Mouse (Mus musculus): ENCODE measurements around the gene Nifk. TPM values are rescaled to one million over a fixed set of nuclear protein-coding genes. Genes with fewer than 3 reads are reported as not detected.

The Nifk gene
- 10 to 100 TPM; 23.8 to 27.0 TPM for total RNA-seq (2021)
- long read RNA-seq, transcript Nifk-201 (7 exons, 1,889 nt), result major isoform, 24 of 28 reads
- long read RNA-seq, partial matches to known transcripts, result 3 of 28 reads
- long read RNA-seq, other reads (novel, unspliced or antisense), result 1 of 28 reads

DNA sequence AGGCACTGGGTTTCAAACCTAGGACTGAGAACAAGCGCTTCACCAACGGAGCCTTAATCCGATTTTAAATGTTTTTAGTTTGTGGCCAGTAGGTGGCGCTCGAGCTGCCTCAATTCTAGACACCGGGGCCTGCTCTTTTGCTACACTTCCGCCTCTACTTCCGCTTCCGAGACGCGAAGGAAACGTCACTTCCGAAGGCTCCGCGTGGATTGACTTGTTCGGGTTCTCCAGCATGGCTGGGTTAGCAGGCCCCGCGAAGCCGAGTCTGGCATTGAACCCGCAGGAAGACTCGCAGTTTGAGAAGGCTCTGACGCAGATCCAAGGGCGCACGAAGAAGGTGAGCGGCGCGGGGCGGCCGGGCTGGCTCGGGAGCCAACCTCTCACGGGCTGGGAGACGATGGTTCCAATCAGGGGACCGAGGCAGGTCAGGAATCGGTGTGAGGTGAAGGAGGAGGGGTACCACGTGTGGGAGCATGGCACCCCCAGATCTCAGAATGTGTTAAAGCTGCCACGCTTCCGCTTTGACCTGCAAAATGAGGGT is at the start of gene Nifk:
Gene Nifk, plus strand, starts transcription at position 179 of the 541 bp plus-strand sequence.
- peak; percentile 91 to 97 for DNase-seq (ENCODE audit: low spot score in 2 of 2)

DNA sequence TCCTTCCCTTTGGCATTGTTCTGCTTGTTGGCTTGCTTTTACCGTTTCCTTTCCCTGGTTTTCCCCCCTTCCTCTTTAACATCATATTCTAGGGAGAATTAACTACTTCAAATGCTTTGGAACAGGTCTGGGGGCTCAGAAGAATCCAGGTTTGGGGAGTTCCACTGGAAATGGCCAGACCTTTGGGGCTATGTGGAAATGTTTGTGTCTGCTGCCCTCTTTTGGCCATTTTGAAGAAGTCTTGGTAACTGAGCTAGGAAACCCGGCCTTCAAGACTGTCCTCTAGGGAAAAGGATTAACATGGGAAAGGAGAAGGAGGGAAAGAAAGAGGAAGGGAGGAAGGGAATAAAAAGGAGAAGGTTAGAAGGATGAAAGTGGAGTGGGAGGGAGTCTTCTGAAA is 46.5 kb upstream of the Nifk start:
- DNase-seq (ENCODE audit: low spot score in 2 of 2), result no peak

DNA sequence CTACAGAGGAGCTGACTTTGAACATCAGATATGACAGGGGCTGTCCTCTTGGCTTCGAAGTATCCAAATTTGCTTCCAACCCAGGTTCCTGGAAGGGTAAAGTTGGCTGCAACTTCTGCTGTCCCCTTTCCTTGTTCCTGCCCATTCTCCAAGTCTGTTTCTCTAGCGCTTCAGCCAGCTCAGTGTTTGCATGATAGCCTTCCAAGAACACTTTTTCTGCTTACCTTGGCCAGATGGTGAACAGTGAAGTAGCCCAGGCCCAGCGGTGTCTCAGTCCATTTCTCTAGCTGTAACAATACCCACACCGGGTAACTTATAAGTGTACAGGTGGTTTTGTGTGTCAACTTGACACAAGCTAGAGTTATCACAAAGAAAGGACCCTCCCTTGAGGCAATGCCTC is 29.3 kb upstream of the Nifk start:
- no peak for DNase-seq (ENCODE audit: low spot score in 2 of 2)

DNA sequence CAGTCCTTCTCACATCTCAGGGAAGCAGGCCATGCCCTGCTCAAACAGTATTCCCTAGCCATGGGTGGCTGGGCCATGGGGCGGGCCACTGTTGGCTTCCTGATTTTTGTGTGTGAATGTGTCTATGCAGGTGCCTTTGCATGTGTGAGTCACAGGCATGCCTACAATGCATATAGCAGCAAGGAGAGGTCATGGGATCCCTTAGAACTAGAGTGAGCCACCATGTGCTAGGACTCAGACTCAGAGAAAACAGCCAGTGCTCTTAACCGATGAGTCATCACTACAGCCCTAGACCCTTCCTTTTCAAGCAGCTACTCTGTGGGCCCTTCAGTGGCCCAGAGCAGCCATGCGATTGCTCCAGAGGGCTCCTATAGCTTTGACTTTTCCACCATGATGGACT is 27.4 kb upstream of the Nifk start:
- DNase-seq (ENCODE audit: low spot score in 2 of 2), result no peak

DNA sequence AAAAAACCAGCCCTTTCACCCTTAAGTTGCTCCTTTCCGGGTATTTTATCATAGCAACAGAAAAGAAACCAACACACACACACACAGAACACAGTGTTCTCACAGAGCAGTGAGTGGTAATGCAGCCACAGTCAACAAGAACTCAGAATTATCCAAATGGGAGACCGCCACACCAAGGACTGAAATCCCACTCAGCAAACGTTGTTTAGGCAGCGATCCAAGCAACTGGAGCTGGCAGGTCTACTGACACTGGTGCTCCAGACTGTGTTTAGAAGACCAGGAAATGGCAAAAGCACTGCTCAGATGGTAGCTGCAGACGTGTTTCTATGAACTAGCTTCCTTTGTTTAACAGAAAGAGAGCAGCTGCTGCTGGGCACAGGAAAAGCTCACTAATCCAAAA is 26.8 kb upstream of the Nifk start:
- DNase-seq (ENCODE audit: low spot score in 2 of 2), result peak; percentile 7 to 49

DNA sequence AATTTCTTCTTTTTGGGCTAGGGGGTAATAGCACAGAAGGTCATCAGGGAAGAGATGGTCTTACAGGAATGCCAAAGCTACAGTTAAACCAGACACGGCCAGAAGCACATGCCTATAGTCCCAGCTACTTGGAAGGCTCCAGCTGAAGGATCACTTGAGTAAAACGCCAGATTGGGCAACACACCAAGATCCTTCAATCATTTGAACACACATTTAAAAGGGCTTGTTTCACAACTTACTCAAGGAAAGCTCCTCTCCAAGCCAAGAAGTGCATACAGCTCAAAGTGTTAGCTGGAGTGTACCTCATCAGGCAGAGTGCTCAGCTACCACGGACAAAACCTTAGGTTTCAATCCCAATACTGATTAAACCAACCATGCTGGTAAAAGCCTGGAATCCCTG is 25.0 kb upstream of the Nifk start:
- DNase-seq (ENCODE audit: low spot score in 2 of 2), result no peak

DNA sequence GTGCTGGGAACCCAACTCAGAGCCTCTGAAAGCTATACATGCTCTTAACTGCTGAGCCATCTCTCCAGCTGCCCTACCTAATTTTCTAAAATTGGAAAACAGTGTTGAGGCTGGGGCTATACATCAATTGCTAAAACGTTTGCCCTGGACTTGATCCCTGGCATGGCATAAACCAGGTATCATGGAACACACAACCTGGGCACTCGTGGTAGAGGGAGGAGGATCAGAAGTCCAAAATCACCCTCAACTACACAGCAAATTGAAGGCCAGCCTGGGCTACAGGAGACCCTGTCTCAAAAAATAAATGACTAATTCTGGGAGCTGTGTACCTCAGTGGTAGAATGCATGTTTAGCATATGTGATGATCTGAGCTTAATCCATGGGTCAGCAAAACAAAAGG is 23.9 kb upstream of the Nifk start:
- DNase-seq (ENCODE audit: low spot score in 2 of 2), result no peak

DNA sequence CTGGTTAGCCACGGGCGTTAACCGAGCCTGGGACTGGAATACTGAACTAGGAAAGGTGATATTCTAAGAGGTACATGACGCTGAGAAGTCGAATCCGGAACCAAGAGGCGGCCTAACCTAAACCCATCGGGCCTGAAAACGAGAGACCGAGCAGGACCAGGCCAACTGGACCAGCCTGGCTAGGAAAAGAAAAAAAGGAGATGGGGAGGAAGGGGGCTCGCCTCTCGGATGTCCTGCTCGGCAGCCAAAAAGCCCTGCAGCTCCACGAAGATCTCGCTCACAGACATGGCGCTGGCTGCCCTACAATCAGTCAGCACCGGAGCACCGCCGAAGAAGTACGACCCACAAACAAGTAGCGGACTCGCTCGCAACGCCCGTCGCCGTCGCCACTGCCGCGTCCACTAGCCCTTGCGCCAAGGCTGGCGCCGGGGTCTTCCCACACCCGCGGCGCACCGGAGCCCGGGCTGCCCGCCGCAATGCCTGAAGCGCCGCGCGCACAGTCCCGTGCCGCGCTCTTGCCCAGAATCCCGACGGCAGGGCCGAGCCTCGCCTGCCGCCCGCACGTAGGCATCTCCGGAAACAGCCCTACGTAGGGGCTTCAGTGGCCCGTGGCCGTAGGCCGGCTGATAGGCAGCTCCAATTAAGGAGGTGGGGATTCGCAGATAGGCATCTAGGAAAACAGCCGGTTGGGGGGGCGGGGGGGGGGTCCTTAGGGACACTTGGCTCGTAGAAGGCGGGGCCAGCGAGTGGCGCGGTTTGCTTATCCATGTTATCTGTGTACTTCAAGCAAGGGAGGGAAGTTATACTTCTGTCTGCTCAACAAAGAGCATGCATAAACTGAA is 10.6 kb upstream of the Nifk start:
- peak; percentile 75 to 90 for DNase-seq (ENCODE audit: low spot score in 2 of 2)

DNA sequence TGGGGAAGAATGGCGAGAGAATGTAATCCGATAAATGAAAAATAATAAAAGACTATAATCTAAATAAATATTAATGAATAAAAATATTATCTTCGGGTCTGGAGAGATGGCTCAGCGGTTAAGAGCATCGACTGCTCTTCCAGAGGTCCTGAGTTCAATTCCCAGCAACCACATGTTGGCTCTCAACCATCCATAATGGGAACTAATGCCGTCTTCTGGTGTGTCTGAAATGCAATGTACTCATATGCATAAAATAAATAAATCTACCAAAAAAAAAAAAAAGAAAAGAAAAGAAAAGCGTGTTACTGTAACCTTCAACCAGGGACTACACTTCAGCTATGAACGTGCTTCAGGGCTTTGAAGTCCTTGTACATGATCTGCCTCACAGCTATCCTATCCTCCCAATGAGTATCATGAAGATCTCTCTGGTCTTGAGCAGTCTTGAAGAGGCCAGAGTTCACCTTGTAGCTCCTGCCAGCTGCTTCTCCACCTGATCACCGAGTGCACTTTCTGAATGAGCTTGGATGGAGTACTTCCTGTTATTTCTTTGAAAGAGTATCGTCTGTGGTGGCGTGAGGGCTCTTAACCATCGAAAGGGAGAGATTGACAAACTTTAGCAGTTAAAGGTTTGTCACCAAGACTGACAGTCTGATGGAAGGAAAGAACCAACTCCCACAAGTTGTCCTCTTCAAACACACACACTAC is 9.9 kb upstream of the Nifk start, which contains the start of gene Tsn:
Gene Tsn, minus strand, starts transcription at position 118 of the 705 bp plus-strand sequence.
- DNase-seq (ENCODE audit: low spot score in 2 of 2), result no peak

DNA sequence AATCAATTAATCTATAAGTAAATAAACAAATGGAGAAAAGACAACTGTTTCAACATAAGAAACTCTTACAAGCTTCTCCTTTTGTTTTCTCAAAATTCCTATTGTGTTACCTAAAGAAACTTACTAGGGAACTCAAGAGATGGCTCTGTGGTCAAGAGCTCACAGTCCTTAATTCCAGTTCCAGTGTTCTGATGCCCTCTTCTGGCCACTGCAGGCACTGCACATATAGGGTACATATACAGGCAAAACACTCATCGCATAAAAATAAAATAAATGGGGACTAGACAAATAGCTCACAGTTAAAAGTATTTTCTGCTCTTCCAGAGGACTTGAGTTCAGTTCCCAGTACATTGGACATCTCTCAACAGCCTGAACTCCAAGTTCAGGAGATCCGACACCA is 943 bp upstream of the Nifk start:
- peak in 1 of 2 experiments; percentile 29 for DNase-seq (ENCODE audit: low spot score in 2 of 2)

DNA sequence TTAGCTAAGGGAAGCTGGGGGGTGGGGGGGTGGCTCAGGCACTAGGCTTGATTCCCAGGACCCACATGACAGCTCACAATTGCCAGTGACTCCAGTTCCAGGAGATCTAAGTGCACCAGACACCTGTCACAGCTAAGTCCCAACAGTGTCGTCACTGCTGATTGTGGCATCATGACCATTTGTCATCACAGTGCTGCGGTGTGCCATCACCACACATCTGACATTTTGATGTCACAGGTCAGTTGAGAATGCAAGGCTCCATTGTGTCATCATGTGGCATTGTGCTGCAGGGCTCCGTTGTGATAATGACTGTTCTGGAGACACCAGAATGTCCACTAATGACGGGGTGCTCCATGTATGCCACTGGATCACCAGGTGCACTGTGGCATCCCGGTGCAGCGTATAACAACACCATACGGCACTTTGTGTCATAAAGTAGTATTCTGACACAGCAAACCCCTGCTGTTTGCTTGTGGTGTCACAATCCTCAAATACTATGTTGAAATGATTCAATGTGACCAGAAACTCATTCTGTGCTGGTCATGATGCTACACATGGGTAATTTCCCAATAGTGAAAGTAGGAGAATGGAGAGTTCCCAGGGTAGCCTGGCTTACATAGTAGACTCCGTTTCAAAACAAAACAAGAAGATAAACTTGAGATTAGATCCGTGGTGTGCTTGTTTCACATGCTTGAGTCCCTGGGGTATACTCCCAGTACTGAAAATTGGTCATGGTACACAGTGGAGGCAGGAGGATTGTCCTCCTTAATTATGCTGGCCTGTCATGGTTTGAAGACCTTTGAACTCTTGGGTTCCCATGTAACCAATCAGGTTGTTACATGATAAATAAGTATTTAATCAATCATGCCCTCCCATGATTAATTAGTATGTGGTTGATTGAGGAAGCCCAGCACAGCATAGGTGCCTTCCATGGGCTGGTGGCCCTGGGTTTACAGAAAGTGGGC is 13.4 kb downstream of the Nifk start:
- DNase-seq (ENCODE audit: low spot score in 2 of 2), result no peak

DNA sequence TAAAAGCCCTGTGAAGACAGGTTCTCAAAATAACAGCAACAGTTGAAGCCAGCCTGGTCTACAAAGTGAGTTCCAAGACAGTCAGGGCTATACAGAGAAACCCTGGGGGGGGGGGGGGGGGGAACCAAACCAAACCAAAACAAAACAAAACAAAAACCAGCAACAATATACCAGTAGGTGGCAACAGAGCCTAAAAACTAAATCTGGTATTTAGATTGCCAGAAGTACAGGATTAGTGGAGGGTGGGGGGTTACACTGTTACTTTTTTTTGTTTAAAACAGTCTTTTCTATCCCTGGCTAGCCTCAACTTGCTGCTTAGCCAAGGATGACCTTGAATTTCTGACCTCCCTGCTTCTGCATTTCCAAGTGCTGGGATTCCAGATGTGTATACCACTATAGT is 14.2 kb downstream of the Nifk start:
- no peak for DNase-seq (ENCODE audit: low spot score in 2 of 2)

DNA sequence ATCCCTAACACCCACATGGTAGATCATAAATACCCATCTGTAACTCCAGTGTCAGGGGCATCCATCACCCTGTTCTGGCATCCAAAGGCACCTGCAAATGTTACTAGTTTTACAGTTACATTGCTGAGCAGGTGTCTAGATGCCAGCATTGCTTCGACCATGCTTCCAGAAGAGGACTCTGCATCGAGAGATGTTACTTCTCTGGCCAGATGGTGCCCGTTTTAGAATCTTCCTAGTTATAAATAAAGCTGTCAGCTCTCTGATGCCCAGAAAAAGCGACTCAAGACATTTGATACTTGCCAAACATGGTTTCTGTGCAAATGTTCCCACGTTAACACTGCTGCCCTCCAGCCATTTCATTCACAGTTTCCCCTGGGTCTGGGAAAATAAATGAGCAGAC is 16.3 kb downstream of the Nifk start:
- peak in 1 of 2 experiments; percentile 24 for DNase-seq (ENCODE audit: low spot score in 2 of 2)

DNA sequence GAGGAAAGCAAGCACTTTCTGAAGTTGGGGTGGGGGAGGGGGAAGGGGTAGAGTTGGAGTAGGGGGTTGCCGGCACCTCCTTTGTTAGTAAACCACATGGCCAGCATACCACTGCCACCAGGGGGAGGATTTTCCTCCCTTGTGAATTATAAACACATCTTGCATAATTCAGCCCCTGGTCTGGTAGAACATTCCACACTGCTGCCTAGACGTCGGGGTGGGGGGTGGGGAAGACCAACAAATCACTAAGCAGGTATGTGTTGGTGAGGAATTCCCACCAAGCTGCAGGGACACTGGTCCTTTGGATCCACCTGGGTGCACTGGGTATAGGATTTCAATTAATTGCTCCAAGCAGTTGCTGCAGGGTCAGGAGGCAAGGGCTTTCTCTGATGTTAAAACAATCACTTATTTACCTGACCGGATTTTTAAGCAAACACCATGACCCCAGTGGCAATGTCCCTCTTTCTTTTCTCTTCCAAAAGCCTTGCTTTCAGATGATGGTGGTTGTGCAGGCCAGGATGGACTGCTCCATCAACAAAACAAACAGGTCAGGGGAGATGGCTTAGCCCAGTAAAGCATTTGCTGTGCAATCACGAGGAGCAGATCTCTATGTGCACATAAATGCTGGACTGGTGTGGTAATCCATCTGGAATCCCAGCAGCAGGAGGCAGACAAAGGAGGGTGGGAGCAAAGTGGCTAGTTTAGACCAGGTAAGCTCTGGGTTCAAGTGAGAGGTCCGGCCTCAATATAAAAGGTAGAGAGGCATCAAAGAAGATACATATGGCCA is 22.2 kb downstream of the Nifk start:
- DNase-seq (ENCODE audit: low spot score in 2 of 2), result no peak

DNA sequence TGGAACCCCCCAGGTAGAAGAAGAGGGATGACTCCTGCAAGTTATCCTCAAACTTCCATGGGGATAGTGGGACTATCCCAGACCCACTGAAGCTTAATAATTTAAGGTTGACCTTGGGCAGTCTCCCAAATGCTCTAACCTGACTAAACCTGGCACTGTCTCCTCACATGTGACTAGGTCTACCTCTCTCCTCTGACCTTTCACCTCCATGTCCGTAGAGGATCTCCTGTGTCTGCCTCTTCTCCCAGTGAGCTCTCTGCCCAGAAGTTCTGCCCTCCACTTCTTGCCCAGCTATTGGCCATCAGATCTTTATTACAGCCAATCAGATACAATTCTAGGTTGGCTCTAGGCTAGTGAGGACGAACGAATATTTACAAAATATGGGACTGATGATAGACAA is 28.3 kb downstream of the Nifk start:
- no peak for DNase-seq (ENCODE audit: low spot score in 2 of 2)

DNA sequence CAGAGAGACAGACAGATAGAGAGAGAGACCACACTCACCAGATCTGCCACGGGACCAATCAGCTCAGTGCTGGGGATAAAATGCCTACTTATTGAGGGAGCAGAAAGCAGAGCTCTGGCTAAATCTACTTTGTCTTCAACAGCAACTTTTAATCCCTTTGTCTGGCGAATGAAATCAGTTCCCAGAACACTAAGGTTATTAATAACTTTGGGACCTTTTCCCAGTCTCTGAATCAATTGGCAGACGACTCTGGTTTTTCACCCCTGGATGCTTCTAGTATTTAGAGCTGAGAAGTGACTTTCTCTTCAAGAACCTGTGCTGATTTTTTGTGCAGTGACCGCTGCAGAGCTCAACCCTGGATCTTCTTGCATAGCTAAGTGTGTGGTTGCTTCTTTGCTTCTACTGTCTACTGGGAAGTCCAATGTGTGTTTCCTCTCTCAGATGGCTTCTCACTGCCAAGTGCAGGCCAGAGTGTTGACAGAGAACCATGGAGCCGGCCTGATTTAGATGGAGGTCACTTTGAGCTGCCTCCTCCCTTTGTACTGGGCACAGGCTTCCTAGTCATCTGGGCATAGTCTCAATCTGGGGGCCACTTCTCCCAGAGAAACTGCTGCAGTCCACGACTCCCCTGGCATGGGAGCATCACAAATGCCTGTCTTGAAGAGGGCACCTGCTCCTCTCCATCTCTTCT is 37.6 kb downstream of the Nifk start:
- peak in 1 of 2 experiments; percentile 43 for DNase-seq (ENCODE audit: low spot score in 2 of 2)

DNA sequence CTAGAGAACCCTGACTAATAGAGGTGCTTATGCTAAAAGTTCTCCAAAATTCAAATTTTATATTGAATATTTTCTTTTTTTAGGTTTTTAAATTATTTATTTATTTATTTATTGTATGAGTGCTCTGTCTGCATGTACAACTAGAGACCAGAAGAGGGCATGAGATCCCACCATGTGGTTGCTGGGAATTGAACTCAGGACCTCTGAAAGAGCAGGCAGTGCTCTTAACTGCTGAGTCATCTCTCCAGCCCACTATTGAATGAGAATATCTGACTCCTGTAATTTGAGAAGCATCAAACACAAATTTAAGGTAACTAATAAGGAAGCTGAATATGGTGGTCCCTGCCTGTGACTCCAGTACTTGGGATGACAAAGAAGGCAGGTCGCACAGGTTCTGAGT is 46.3 kb downstream of the Nifk start:
- no peak for DNase-seq (ENCODE audit: low spot score in 2 of 2)

DNA sequence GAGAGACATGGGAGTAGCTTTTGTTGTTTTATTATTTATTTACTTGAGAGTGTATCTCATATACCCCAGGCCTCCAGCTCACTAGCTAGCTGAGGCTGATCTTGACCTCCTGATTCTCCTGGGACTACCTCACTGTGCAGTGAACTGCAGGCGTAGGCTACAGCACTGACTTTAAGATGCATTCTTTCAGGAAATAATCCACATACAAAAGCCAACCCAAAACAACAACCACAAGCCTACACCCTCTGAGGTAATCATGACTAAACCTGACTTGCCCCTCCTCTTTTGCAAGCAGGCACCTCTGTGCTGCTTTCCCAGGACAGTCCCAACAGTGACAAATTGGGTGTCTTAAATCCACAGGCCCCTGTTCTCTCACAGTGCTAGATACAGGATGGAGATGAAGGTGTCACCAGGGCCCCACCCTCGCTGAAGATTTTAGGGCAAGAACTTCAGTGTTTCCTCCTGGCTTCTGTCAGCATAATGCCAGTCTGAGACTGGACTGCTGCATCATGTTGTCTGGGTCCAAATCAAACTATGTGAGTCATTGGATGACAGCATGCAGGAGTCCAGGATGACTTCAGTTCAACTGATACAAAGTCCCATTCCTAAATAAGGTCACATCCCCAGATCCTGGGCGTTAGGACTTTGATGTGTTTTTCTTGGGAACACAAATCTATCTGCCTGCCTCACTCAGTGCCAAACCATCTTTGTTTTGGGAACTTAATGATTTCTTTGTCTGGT is 47.3 kb downstream of the Nifk start:
- DNase-seq (ENCODE audit: low spot score in 2 of 2), result no peak

DNA sequence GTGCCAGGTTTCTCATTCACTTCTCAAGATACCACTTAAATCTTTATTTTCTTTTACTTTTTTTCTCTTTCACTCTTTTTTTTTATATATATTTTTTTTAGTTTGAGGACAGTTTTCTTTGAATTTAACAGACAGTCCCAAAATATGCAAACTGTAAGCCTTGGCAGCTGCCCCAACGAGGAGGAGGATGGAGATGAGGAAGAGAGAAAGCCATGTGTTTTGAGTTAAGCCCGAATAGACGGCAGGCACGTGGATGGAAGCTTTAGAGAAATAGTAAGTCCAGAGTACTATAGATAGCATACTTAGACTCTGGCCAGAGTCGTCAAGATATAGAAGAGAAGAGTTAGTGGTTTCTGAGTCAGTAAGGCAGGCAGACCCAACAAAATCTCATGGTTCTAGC is 56.1 kb downstream of the Nifk start:
- DNase-seq (ENCODE audit: low spot score in 2 of 2), result no peak
